Mouse (Mus musculus): Measurements from ENCODE around the gene Nat14.

DNA sequence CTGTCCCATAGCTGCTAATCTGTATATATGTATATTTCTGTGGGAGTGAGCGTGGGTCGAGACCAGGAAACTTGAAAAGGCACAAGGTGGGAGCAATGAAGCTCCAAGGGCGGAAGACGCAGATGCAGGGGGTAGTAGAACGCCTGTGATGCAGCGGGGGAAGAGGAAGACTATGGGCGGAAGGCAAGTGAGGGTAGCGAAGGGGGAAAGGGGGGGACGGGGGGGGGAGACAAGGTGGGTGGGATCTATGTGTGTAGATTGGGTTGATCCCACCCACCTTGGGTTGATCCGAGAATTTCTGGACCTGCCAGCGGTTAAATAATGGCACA lies 21.3 kb upstream of the Nat14 start:
- TF ChIP-seq CTCF (IDR thresholded peaks at IDR 0.05; ENCODE audit: borderline replicate concordance, extremely low read depth, insufficient read depth, insufficient read length) (no peak), POLR2A (IDR thresholded peaks at IDR 0.05; ENCODE audit: borderline replicate concordance, extremely low read depth, insufficient read depth, insufficient read length, poor library complexity, severe bottlenecking) (no peak)

Measured in brain, embryonic 14.5 days (tissue).